Mouse (Mus musculus) olfactory bulb, adult 2 months (tissue): ENCODE results near the gene Tll1.

Experiments
- CTCF ChIP-seq: fragments of 200-500 bp; IDR thresholded peaks from 2 replicates; pipeline ENCODE4 v1.5.1; 2012; ENCODE audit warnings: low read depth, mild to moderate bottlenecking, low read length, moderate library complexity; ENCODE audit not compliant: insufficient read depth
- POLR2A ChIP-seq: fragments of 200-500 bp; IDR thresholded peaks from 2 replicates; pipeline ENCODE4 v1.6.1; 2012; ENCODE audit warnings: mild to moderate bottlenecking, low read depth, low read length, moderate library complexity; ENCODE audit not compliant: insufficient read depth

DNA sequence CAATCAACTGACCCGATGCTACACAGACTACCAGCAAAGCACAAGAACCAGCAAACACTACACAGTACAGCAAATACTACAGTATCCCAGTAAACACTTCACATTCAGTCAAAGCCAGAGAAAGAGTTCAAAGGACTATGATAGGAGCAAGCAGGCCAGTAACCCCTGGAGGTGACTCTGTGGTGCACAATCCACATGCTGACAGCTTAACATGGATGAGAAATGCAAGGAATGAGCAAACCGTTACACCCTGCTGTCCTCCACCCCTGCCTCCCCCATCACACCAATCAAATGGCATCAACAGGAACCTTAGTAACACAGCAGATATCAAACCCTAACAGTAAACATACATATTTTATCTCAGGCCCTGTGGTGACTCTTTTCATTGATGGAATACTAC lies 7.7 kb downstream of the Tll1 start:
- no peak for TF ChIP-seq CTCF
- no peak for TF ChIP-seq POLR2A
